Mouse (Mus musculus): ENCODE measurements at regions not wholly inside any gene's neighbourhood (a gene's known extent, or its start where the extent isn't known, plus 50 kb on each side); places are given as distances from the start of the nearest gene placed in this dataset.
A peak's percentile ranks its signal among the peaks of the same experiment; 100 is the strongest.

DNA sequence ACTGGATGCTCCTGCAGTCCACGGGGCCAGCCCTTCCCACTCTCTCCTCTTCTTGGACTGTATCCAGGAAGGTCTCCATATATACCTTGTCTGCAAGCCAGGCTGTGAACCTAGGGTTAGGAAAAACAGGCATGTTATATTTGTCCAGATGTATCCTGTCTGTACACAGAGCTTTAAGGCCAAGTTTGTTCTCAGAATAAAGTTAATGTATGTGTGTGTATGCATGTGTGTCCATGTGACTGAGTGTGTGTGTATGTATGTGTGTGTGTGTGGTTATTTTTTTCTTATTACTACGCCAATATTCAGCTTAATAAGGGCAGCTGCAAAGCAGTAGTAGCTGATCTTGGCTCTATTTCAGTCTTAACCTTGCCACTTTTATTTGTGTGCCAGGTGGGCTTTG lies 117.7 kb upstream of the Jun start:
- Histone ChIP-seq H3K27me3 (replicated peaks) (no peaks in the 10 kb centered on the region), H3K9me3 (no peaks in the 10 kb centered on the region), H3K36me3 (no peaks in the 10 kb centered on the region), H3K9ac (no peak overlapping the region), H3K4me1 (replicated peaks) (no peaks in the 10 kb centered on the region), H3K4me3 (replicated peaks) (no peak overlapping the region), H3K4me2 (replicated peaks) (no peak overlapping the region), H3K27ac (no peak overlapping the region)
- no peak; the same call in 1 of the 2 replicates for ATAC-seq
- 36% methylated on average over 2 of the region's 2 CpGs for WGBS

DNA sequence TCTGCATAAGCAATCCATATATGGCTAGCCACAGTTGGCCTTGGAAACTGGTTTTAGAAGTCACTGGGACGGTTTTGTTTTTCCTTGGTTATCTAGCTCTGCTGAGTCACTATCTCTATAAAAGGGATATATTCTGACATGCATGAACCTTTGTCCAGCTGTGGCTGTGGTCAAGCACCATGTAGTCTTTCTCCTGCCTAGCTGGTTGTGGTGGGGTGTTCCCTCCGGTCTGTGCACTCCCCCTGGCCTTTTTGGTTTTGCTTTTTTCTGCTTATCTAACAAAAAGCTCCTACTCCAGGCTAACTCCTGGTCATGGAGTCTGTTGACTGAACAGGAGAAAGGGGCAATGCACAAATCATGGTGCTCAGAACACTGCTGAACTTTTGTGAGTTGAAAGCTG lies 125.7 kb upstream of the Jun start:
- no peak for ATAC-seq
- Histone ChIP-seq H3K27me3 (replicated peaks) (no peaks in the 10 kb centered on the region), H3K4me3 (replicated peaks) (no peak overlapping the region), H3K4me2 (replicated peaks) (no peak overlapping the region), H3K27ac (no peak overlapping the region), H3K9me3 (no peaks in the 10 kb centered on the region), H3K9ac (no peak overlapping the region), H3K36me3 (no peaks in the 10 kb centered on the region), H3K4me1 (replicated peaks) (no peaks in the 10 kb centered on the region)
- 66% methylated on average over 2 of the region's 2 CpGs for WGBS

DNA sequence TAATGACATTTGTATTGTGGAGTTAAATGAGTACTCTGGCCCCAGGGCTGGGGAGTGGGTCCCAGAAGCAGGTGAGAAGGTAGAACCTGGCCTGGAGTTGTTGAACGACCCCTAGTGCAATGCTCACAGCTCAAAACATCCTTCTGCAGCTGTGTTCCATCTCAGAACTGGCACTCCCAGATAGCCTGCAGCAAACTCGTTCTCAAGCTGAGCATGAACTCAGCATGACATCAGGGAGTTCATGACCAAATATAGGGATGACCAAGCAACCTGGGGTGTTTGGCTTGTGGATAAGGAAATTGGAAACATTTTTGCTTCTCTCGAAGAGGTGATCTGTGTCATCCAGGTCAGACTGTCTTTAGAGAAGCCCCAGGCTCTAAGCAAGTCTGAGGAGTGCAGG lies 126.4 kb upstream of the Jun start:
- Histone ChIP-seq H3K27ac (no peak overlapping the region), H3K4me1 (replicated peaks) (no peaks in the 10 kb centered on the region), H3K27me3 (replicated peaks) (no peaks in the 10 kb centered on the region), H3K4me3 (replicated peaks) (no peak overlapping the region), H3K9ac (no peak overlapping the region), H3K36me3 (no peaks in the 10 kb centered on the region), H3K9me3 (no peaks in the 10 kb centered on the region), H3K4me2 (replicated peaks) (no peak overlapping the region)
- ATAC-seq: no peak
- WGBS: 57% methylated on average over 3 of the region's 3 CpGs

GRCm38 (mm10) chr4:95178900-95179299 lies 126.9 kb upstream of the Jun start:
- H3K9me3 ChIP-seq: no peaks in the 10 kb centered on the region
- H3K27ac ChIP-seq: no peak overlapping the region
- no peak overlapping the region for H3K9ac ChIP-seq
- no peak for ATAC-seq
- H3K4me2 ChIP-seq (replicated peaks): no peak overlapping the region
- 79% methylated on average over 8 of the region's 8 CpGs for WGBS
- no peaks in the 10 kb centered on the region for H3K36me3 ChIP-seq
- H3K4me3 ChIP-seq (replicated peaks): no peak overlapping the region
- no peaks in the 10 kb centered on the region for H3K4me1 ChIP-seq (replicated peaks)
- H3K27me3 ChIP-seq (replicated peaks): no peaks in the 10 kb centered on the region

DNA sequence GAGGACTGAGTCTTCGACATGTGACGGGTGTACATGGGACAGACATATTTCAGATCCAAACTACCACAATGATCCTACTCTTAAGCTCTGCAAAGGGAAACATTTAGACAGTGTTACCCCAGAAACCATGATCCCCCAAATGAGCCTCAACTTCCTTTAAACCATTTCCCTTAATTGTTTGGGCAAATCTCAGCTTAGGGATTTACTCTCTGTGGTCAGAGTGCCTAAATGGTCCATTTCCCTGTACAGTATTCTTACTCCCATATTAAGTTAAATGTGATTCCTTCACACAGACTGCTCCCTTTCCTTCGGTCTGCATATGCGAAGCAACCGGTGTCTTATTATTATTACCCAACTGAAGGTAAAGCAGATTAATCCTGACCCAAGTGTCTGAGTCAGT lies 128.4 kb upstream of the Jun start:
- no peak for ATAC-seq
- Histone ChIP-seq H3K4me2 (replicated peaks) (no peak overlapping the region), H3K4me3 (replicated peaks) (no peak overlapping the region), H3K9me3 (no peaks in the 10 kb centered on the region), H3K27ac (no peak overlapping the region), H3K9ac (no peak overlapping the region), H3K27me3 (replicated peaks) (no peaks in the 10 kb centered on the region), H3K4me1 (replicated peaks) (no peaks in the 10 kb centered on the region), H3K36me3 (no peaks in the 10 kb centered on the region)
- 94% methylated on average over 5 of the region's 5 CpGs for WGBS

DNA sequence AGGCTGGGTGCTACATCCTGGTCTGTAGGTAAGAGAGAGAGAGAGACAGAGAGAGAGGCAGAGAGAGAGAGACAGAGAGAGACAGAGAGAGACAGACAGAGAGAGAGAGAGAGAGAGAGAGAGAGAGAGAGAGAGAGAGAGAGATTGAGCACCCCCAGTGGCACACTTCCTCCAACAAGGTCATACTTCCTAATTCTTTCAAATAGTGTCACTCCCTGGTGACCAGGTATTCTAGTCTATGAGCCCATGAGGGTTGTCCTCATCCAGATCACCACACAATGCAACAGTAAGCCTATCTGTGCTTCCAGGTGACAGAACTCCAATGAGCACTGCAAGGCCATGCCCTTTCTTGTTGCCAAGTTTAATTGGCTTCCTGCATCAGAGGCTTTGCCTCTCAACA lies 129.0 kb upstream of the Jun start:
- Histone ChIP-seq H3K4me2 (replicated peaks) (no peak overlapping the region), H3K27me3 (replicated peaks) (no peaks in the 10 kb centered on the region), H3K4me3 (replicated peaks) (no peak overlapping the region), H3K9me3 (no peaks in the 10 kb centered on the region), H3K36me3 (no peaks in the 10 kb centered on the region), H3K27ac (no peak overlapping the region), H3K4me1 (replicated peaks) (no peaks in the 10 kb centered on the region), H3K9ac (no peak overlapping the region)
- ATAC-seq: no peak

DNA sequence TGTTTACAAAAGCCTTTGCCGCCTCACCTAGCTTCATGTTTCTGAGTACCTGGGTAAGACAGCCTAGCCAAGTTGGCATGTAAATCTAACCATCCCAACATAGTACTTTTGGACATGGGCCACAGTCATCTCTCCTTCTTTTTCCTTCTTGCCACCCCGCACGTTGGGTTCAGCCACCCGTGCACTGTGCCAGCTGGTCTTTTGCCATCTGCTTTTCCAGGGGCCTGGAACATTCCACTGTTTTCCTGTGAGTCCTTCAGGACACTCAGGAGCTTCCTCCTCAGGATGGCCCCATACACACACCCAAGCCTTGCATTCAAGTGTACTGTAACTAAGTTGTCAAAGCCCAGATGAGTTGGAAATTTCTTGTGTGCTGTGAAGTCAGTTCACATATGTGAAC lies 132.2 kb upstream of the Jun start:
- no peak for ATAC-seq

GRCm38 (mm10) chr4:95185113-95185915 lies 133.3 kb upstream of the Jun start:
- H3K9me3 ChIP-seq: no peaks in the 10 kb centered on the region
- H3K9ac ChIP-seq: no peak overlapping the region
- H3K36me3 ChIP-seq: no peaks in the 10 kb centered on the region
- H3K4me1 ChIP-seq (replicated peaks): no peaks in the 10 kb centered on the region
- H3K4me3 ChIP-seq (replicated peaks): no peak overlapping the region
- no peak for ATAC-seq
- H3K27me3 ChIP-seq (replicated peaks): no peaks in the 10 kb centered on the region
- WGBS: 79% methylated on average over 14 of the region's 14 CpGs
- no peak overlapping the region for H3K27ac ChIP-seq
- H3K4me2 ChIP-seq (replicated peaks): no peak overlapping the region

More for the DNA sequence above, 132.2 kb upstream of the Jun start:
- Histone ChIP-seq H3K27ac (no peak overlapping the region), H3K4me2 (replicated peaks) (no peak overlapping the region), H3K36me3 (no peaks in the 10 kb centered on the region), H3K4me3 (replicated peaks) (no peak overlapping the region), H3K9me3 (no peaks in the 10 kb centered on the region), H3K4me1 (replicated peaks) (no peaks in the 10 kb centered on the region), H3K27me3 (replicated peaks) (no peaks in the 10 kb centered on the region), H3K9ac (no peak overlapping the region)
- WGBS: 77% methylated on average over 4 of the region's 4 CpGs

DNA sequence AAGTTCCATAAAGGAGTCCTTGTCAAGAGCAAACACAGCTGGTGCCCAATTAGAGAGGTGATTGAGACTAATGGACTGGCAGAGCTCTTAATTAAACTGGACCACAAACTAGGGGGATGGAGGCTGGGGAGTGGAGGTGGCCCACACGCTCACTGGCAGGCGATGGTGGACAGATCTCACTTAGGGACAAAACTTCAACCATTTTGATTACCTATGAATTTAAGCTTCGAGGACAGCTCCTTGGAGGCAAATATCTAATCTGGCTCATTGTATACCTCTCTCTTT lies 133.8 kb upstream of the Jun start:
- no peak overlapping the region for H3K27ac ChIP-seq
- H3K9ac ChIP-seq: no peak overlapping the region
- H3K4me1 ChIP-seq (replicated peaks): no peaks in the 10 kb centered on the region
- no peak for ATAC-seq
- no peaks in the 10 kb centered on the region for H3K27me3 ChIP-seq (replicated peaks)
- no peaks in the 10 kb centered on the region for H3K9me3 ChIP-seq
- WGBS: 84% methylated on average over 3 of the region's 3 CpGs
- H3K4me3 ChIP-seq (replicated peaks): no peak overlapping the region
- no peak overlapping the region for H3K4me2 ChIP-seq (replicated peaks)
- H3K36me3 ChIP-seq: no peaks in the 10 kb centered on the region

GRCm38 (mm10) chr4:95188107-95188506 lies 136.1 kb upstream of the Jun start:
- WGBS: 69% methylated on average over 3 of the region's 3 CpGs
- no peak overlapping the region for H3K4me3 ChIP-seq (replicated peaks)
- no peak overlapping the region for H3K4me2 ChIP-seq (replicated peaks)
- no peaks in the 10 kb centered on the region for H3K36me3 ChIP-seq
- no peaks in the 10 kb centered on the region for H3K27me3 ChIP-seq (replicated peaks)
- ATAC-seq: peak; percentile 82
- H3K27ac ChIP-seq: no peak overlapping the region
- no peaks in the 10 kb centered on the region for H3K9me3 ChIP-seq
- H3K4me1 ChIP-seq (replicated peaks): 0 out of 2 replicates have a peak, but pooled peaks cover 1% of the 10 kb centered on the region
- no peak overlapping the region for H3K9ac ChIP-seq

DNA sequence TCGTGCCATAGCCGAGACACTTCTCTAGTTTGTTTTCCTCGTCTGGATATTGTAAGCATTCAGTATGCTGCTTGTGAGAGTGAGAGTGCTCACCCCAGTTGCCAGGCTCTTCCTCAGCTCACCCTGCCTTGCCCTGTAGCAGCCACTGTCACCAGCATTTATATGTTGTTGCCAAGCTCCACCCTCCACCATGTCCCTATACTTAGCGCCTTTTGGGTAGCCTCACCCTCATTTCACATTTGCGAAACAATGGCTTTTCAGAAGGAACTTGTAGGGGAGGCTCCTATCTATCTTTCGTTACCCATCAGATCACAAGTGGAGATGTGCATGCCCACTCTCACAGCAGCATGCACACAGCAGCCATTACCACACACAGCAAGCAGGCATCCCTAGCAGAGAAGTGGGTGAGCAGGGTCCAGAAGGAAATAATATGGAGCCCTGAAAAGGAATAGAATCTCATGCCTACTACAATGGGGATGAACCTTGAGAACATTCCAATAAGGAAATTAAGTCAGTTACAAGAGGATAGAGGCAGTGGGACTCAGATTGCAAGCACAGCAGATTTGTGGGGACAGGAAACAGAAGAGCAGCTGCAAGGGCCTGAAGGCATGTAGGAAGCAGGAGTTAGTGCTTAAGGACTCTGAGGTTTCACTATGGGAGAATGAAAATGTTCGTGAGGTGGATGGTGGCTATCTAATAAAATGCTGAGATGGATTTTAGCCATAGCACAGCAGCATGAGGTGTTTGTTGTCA lies 139.8 kb upstream of the Jun start:
- no peak overlapping the region for H3K9ac ChIP-seq
- no peak overlapping the region for H3K4me2 ChIP-seq (replicated peaks)
- no peak overlapping the region for H3K27ac ChIP-seq
- 0 out of 2 replicates have a peak, but pooled peaks cover 6% of the 10 kb centered on the region for H3K4me1 ChIP-seq (replicated peaks)
- H3K9me3 ChIP-seq: no peaks in the 10 kb centered on the region
- H3K27me3 ChIP-seq (replicated peaks): no peaks in the 10 kb centered on the region
- WGBS: 82% methylated on average over 7 of the region's 7 CpGs
- no peaks in the 10 kb centered on the region for H3K36me3 ChIP-seq
- no peak for ATAC-seq
- no peak overlapping the region for H3K4me3 ChIP-seq (replicated peaks)

DNA sequence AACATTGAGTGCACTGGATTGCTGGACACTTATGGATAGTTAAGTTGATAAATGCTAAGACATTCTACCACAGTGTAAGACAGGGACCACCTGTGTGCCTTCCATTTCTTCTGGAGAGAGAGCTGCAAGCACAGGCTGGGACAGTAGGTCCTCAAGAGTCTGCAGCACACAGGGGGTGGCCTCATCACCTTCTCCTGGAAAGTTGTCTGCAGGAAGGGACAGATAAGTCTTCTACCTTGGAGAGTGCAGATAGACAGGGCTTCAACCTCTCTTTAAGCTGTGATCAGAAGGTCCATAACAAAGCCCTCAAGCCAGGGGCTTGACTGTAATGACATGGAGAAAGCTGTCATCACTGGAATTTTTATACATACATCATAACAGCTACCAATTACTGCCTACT lies 140.5 kb upstream of the Jun start:
- Histone ChIP-seq H3K27me3 (replicated peaks) (no peaks in the 10 kb centered on the region), H3K9me3 (no peaks in the 10 kb centered on the region), H3K36me3 (no peaks in the 10 kb centered on the region), H3K4me3 (replicated peaks) (no peak overlapping the region), H3K27ac (no peak overlapping the region), H3K4me1 (replicated peaks) (peaks cover 12% of the 10 kb centered on the region), H3K9ac (no peak overlapping the region), H3K4me2 (replicated peaks) (no peak overlapping the region)
- ATAC-seq: no peak

DNA sequence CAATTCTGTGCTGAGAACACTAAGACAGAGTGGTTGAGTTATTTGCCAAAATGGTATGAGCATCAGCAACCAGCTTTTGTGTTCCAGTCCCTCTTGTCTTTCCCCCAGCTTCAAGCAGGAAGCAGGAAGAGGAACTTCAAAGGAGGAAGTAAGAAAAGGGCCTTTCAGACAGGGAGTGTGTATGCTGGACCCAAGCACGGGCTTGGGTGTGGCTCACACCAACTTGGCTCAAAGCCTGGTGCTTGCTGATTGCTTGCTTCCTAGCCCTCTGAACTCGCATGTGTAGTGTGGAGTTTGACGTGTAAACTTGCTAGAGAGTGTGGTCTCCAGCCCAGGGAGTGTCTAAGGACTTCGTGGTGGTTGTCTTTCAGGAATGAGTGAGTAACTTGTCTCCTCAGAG lies 141.0 kb upstream of the Jun start:
- ATAC-seq: peak; percentile 82
- no peak overlapping the region for H3K9ac ChIP-seq
- no peaks in the 10 kb centered on the region for H3K9me3 ChIP-seq
- H3K4me1 ChIP-seq (replicated peaks): peaks cover 12% of the 10 kb centered on the region
- no peaks in the 10 kb centered on the region for H3K27me3 ChIP-seq (replicated peaks)
- H3K4me2 ChIP-seq (replicated peaks): no peak overlapping the region
- no peak overlapping the region for H3K4me3 ChIP-seq (replicated peaks)
- peak overlapping the region; percentile 29; the same call in 1 of the 2 replicates for H3K27ac ChIP-seq
- H3K36me3 ChIP-seq: no peaks in the 10 kb centered on the region
- 30% methylated on average over 4 of the region's 4 CpGs for WGBS
